Mouse (Mus musculus) embryonic fibroblast, embryonic 13.5 days (primary cell): ENCODE data around the gene Fbxw5. TPM values are rescaled to one million over a fixed set of nuclear protein-coding genes. Genes with fewer than 3 reads are reported as not detected.
A peak's percentile ranks its signal among the peaks of the same experiment; 100 is the strongest.

Source experiments
- H3K27ac ChIP-seq: 2 replicates; pipeline ENCODE4 v1.5.1; 2012; ENCODE audit warnings: low read length, control low read depth, inconsistent platforms; ENCODE audit not compliant: insufficient read depth
- H3K4me1 ChIP-seq: 2 replicates; pipeline ENCODE4 v1.6.1; 2011; ENCODE audit warnings: low read length; ENCODE audit not compliant: control insufficient read depth, insufficient read depth
- H3K4me3 ChIP-seq: 2 replicates; pipeline ENCODE4 v1.5.1; 2011; ENCODE audit warnings: mild to moderate bottlenecking, control low read depth, low read length; ENCODE audit not compliant: insufficient read depth
- CTCF ChIP-seq: IDR thresholded peaks from 2 replicates; pipeline ENCODE4 v1.5.1; 2011; ENCODE audit warnings: mild to moderate bottlenecking, control low read depth, low read length, moderate library complexity, borderline replicate concordance; ENCODE audit not compliant: insufficient read depth
- POLR2A ChIP-seq: IDR thresholded peaks from 2 replicates; pipeline ENCODE4 v1.6.1; 2011; ENCODE audit warnings: low read depth, mild to moderate bottlenecking, control low read depth, low read length, moderate library complexity
- polyA plus RNA-seq: library from polyadenylated mRNA; stranded (reverse); fragments of >200 nt; gene quantifications from 2 replicates; pipeline ENCODE4 v1.2.4, GENCODE M21; 2011; ENCODE audit warnings: low read depth; ENCODE audit not compliant: missing spikeins, insufficient read length

Fbxw5 gene
- polyA plus RNA-seq, 1 experiment, result 40.7 TPM

- Histone ChIP-seq H3K27ac (no peak overlapping the region), H3K4me3 (no peak overlapping the region), H3K4me1 (no peaks in the 10 kb centered on the region)
- TF ChIP-seq CTCF, result no peak
- TF ChIP-seq POLR2A, result no peak
These were observed 22.4 kb upstream of the Fbxw5 start for GRCm38 (mm10) chr2:25477967-25478675.

GRCm38 (mm10) chr2:25479551-25480311 lies 20.8 kb upstream of the Fbxw5 start:
- H3K4me3 ChIP-seq, result no peak overlapping the region
- no peak for TF ChIP-seq CTCF
- no peak for TF ChIP-seq POLR2A
- H3K27ac ChIP-seq, result no peak overlapping the region
- no peaks in the 10 kb centered on the region for H3K4me1 ChIP-seq

GRCm38 (mm10) chr2:25480541-25480940 lies 20.0 kb upstream of the Fbxw5 start:
- no peak overlapping the region for H3K27ac ChIP-seq
- H3K4me3 ChIP-seq, result no peak overlapping the region
- no peaks in the 10 kb centered on the region for H3K4me1 ChIP-seq
- no peak for TF ChIP-seq CTCF
- TF ChIP-seq POLR2A, result no peak

- H3K4me1 ChIP-seq, result no peaks in the 10 kb centered on the region
- H3K4me3 ChIP-seq, result no peak overlapping the region
- TF ChIP-seq CTCF (0 out of 2 replicates have a peak, but pooled peaks have one; percentile 21), POLR2A (no peak)
- H3K27ac ChIP-seq, result no peak overlapping the region
These were observed 17.6 kb upstream of the Fbxw5 start for GRCm38 (mm10) chr2:25482969-25483368.

- TF ChIP-seq CTCF (no peak), POLR2A (no peak)
- no peaks in the 10 kb centered on the region for H3K4me1 ChIP-seq
- H3K4me3 ChIP-seq, result no peak overlapping the region
- H3K27ac ChIP-seq, result no peak overlapping the region
These were observed 15.5 kb upstream of the Fbxw5 start for GRCm38 (mm10) chr2:25484901-25485647.

- no peak overlapping the region for H3K4me3 ChIP-seq
- H3K4me1 ChIP-seq, result no peaks in the 10 kb centered on the region
- H3K27ac ChIP-seq, result no peak overlapping the region
- TF ChIP-seq POLR2A (no peak), CTCF (no peak)
These were observed 12.4 kb upstream of the Fbxw5 start for GRCm38 (mm10) chr2:25487965-25488670.

GRCm38 (mm10) chr2:25488671-25489068 lies 11.9 kb upstream of the Fbxw5 start:
- H3K4me1 ChIP-seq, result no peaks in the 10 kb centered on the region
- no peak overlapping the region for H3K27ac ChIP-seq
- H3K4me3 ChIP-seq, result no peak overlapping the region
- TF ChIP-seq POLR2A (no peak), CTCF (no peak)

GRCm38 (mm10) chr2:25492988-25493387 lies 7.6 kb upstream of the Fbxw5 start:
- H3K4me3 ChIP-seq, result no peak overlapping the region
- TF ChIP-seq POLR2A (no peak), CTCF (no peak)
- no peaks in the 10 kb centered on the region for H3K4me1 ChIP-seq
- no peak overlapping the region for H3K27ac ChIP-seq

- Histone ChIP-seq H3K4me3 (no peak within 1 kb of the TSS), H3K4me1 (no peaks in the 10 kb centered on the region), H3K27ac (no peak within 1 kb of the TSS)
- no peak for TF ChIP-seq POLR2A
- no peak for TF ChIP-seq CTCF
These were observed 7.0 kb upstream of the Fbxw5 start, which contains the start of gene Lcn12 for GRCm38 (mm10) chr2:25493476-25493961. Lcn12 (minus strand) TSS chr2:25493911.
